Mouse (Mus musculus): ENCODE measurements around the gene Hectd4. TPM values are rescaled to one million over a fixed set of nuclear protein-coding genes. Genes with fewer than 3 reads are reported as not detected.

The Hectd4 gene
- polyA plus RNA-seq, 1 experiment from 2014 or later: 4.8 TPM

Other genes starting within 250 kb of the Hectd4 start
- 0.18 and 0.24 TPM in 2 replicates for gene Rph3a, start 210.1 kb upstream of the Hectd4 start, polyA plus RNA-seq (2015; fragmentation: Nextera tagmentation; extraction: Ambion mirVana)
- gene Ptpn11, start 28.8 kb upstream of the Hectd4 start, polyA plus RNA-seq (2015; fragmentation: Nextera tagmentation; extraction: Ambion mirVana): 17.8 and 19.6 TPM in 2 replicates
- gene Rpl6, start 15.7 kb upstream of the Hectd4 start, polyA plus RNA-seq (2015; fragmentation: Nextera tagmentation; extraction: Ambion mirVana): 603 and 609 TPM in 2 replicates
- 67.8 and 70.6 TPM in 2 replicates for gene Trafd1, start 165.4 kb downstream of the Hectd4 start, polyA plus RNA-seq (2015; fragmentation: Nextera tagmentation; extraction: Ambion mirVana)
- 40.2 and 41.8 TPM in 2 replicates for gene Naa25, start 177.7 kb downstream of the Hectd4 start, polyA plus RNA-seq (2015; fragmentation: Nextera tagmentation; extraction: Ambion mirVana)
- gene Tmem116, start 231.7 kb downstream of the Hectd4 start, polyA plus RNA-seq (2015; fragmentation: Nextera tagmentation; extraction: Ambion mirVana): 3.1 and 5.0 TPM in 2 replicates
- 186 and 192 TPM in 2 replicates for gene Erp29, start 232.3 kb downstream of the Hectd4 start, polyA plus RNA-seq (2015; fragmentation: Nextera tagmentation; extraction: Ambion mirVana)